Mouse (Mus musculus) hindbrain, embryonic 11.5 days (tissue): ENCODE measurements around the gene Scarb1. TPM values are rescaled to one million over a fixed set of nuclear protein-coding genes. Genes with fewer than 3 reads are reported as not detected.

Experiments used
- ATAC-seq: fragments of 200-750 bp; cut with Nextera tagmentation; 2 replicates; pipeline ENCODE4 v1.8.0; 2017; ENCODE audit warnings: mild to moderate bottlenecking, moderate TSS enrichment, moderate library complexity; ENCODE audit not compliant: low FRiP score
- DNase-seq: peaks from one replicate; pipeline ENCODE4 v3.0.0-alpha.2; 2015; ENCODE audit warnings: low spot score
- H3K27ac ChIP-seq: fragments of 300-500 bp; sonication (generic); 2 replicates; pipeline ENCODE4 v1.5.1; 2014; ENCODE audit warnings: mild to moderate bottlenecking, low read depth, low read length
- H3K27me3 ChIP-seq: fragments of 300-500 bp; sonication (generic); 2 replicates; pipeline ENCODE4 v1.6.1; 2014; ENCODE audit warnings: mild to moderate bottlenecking, low read length, moderate library complexity, mixed read lengths; ENCODE audit not compliant: control insufficient read depth, insufficient read depth
- H3K36me3 ChIP-seq: fragments of 300-500 bp; sonication (generic); 2 replicates; pipeline ENCODE4 v1.6.1; 2014; ENCODE audit warnings: mild to moderate bottlenecking, low read length, moderate library complexity, mixed read lengths; ENCODE audit not compliant: control insufficient read depth, insufficient read depth
- H3K4me1 ChIP-seq: fragments of 300-500 bp; sonication (generic); replicated peaks from 2 replicates; pipeline ENCODE4 v1.6.1; 2014; ENCODE audit warnings: low read length, mixed read lengths; ENCODE audit not compliant: control insufficient read depth, insufficient read depth
- H3K4me2 ChIP-seq: fragments of 300-500 bp; sonication (generic); replicated peaks from 2 replicates; pipeline ENCODE4 v1.6.1; 2014; ENCODE audit warnings: mild to moderate bottlenecking, low read depth, low read length
- H3K4me3 ChIP-seq: fragments of 300-500 bp; sonication (generic); 2 replicates; pipeline ENCODE4 v1.5.1; 2014; ENCODE audit warnings: low read depth, low read length
- H3K9ac ChIP-seq: fragments of 300-500 bp; sonication (generic); 2 replicates; pipeline ENCODE4 v1.6.1; 2014; ENCODE audit warnings: low read depth, low read length
- H3K9me3 ChIP-seq: fragments of 300-500 bp; sonication (generic); 2 replicates; pipeline ENCODE4 v1.6.1; 2016; ENCODE audit warnings: low read length; ENCODE audit not compliant: control insufficient read depth
- WGBS: fragments of 180-500 bp; shearing (Covaris S2); extraction: QIAGEN DNeasy Blood & Tissue Kit; methylation state at CpG from one replicate; pipeline ENCODE4 v1.1.7; 2014; 5-methylcytosine and 5-hydroxymethylcytosine counted together
- polyA plus RNA-seq: library from polyadenylated mRNA; unstranded; fragments of >200 nt; fragmentation: Nextera tagmentation; extraction: Ambion mirVana; gene quantifications from 2 replicates; pipeline ENCODE4 v1.2.1, GENCODE M21; 2014

Scarb1 gene
- polyA plus RNA-seq, 1 experiment from 2014 or later: 20.4 TPM

GRCm38 (mm10) chr5:125229097-125229496 is 111.8 kb downstream of the Scarb1 start:
- ATAC-seq (no peak), DNase-seq (no peak)
- Histone ChIP-seq H3K9me3 (0 out of 2 replicates have a peak, but pooled peaks cover 4% of the 10 kb centered on the region), H3K27me3 (no peaks in the 10 kb centered on the region), H3K4me3 (no peak overlapping the region), H3K27ac (no peak overlapping the region), H3K4me1 (peaks cover 2% of the 10 kb centered on the region), H3K4me2 (no peak overlapping the region), H3K36me3 (no peaks in the 10 kb centered on the region), H3K9ac (no peak overlapping the region)
- WGBS: 78% methylated on average over 2 of the region's 2 CpGs

- WGBS: 94% methylated on average over 4 of the region's 4 CpGs
- H3K27me3 ChIP-seq: no peaks in the 10 kb centered on the region
- ATAC-seq: no peak
Measured at GRCm38 (mm10) chr5:125227699-125228098, 113.2 kb downstream of the Scarb1 start.

More at GRCm38 (mm10) chr5:125227699-125228098, 113.2 kb downstream of the Scarb1 start:
- Histone ChIP-seq H3K4me1 (peaks cover 2% of the 10 kb centered on the region), H3K9me3 (0 out of 2 replicates have a peak, but pooled peaks cover 4% of the 10 kb centered on the region), H3K4me3 (no peak overlapping the region), H3K9ac (no peak overlapping the region), H3K36me3 (no peaks in the 10 kb centered on the region), H3K4me2 (no peak overlapping the region), H3K27ac (no peak overlapping the region)
- DNase-seq: no peak

Other genes with a start within 250 kb of the Scarb1 start
- gene Ncor2, start 161.9 kb downstream of the Scarb1 start, polyA plus RNA-seq: 14.5 and 21.2 TPM in 2 replicates
- gene Gm10382, start 48.2 kb upstream of the Scarb1 start, polyA plus RNA-seq: 0.59 TPM in 1 of 2 replicates, not detected in the other
- gene Ubc, start 49.1 kb upstream of the Scarb1 start, polyA plus RNA-seq: 1,074 and 1,099 TPM in 2 replicates
- 10.4 and 12.5 TPM in 2 replicates for gene Dhx37, start 93.0 kb upstream of the Scarb1 start, polyA plus RNA-seq
- 30.1 and 30.8 TPM in 2 replicates for gene Bri3bp, start 100.5 kb upstream of the Scarb1 start, polyA plus RNA-seq
- 48.6 and 50.1 TPM in 2 replicates for gene Aacs, start 134.7 kb upstream of the Scarb1 start, polyA plus RNA-seq
- gene Tmem132b, start 190.7 kb upstream of the Scarb1 start, polyA plus RNA-seq: 0.70 and 0.74 TPM in 2 replicates